Mouse (Mus musculus): ENCODE data around the gene Kalrn.

Gene Kalrn

GRCm38 (mm10) chr16:34036327-34037047 is 536.8 kb downstream of the Kalrn start:
- no peak for DNase-seq (ENCODE audit: low spot score)

- no peak for DNase-seq (ENCODE audit: low spot score)
These were observed 537.6 kb downstream of the Kalrn start for GRCm38 (mm10) chr16:34035780-34036179.

GRCm38 (mm10) chr16:34034267-34034666 is 539.1 kb downstream of the Kalrn start:
- no peak for DNase-seq (ENCODE audit: low spot score)

GRCm38 (mm10) chr16:34032011-34032645 is 541.2 kb downstream of the Kalrn start:
- DNase-seq (ENCODE audit: low spot score) = no peak

- no peak for DNase-seq (ENCODE audit: low spot score)
These were observed 541.8 kb downstream of the Kalrn start for GRCm38 (mm10) chr16:34031565-34031964.

GRCm38 (mm10) chr16:34030379-34030778 is 543.0 kb downstream of the Kalrn start:
- no peak for DNase-seq (ENCODE audit: low spot score)

- DNase-seq (ENCODE audit: low spot score) = no peak
These were observed 543.5 kb downstream of the Kalrn start for GRCm38 (mm10) chr16:34029790-34030189.

- no peak for DNase-seq (ENCODE audit: low spot score)
These were observed 556.1 kb downstream of the Kalrn start for GRCm38 (mm10) chr16:34017241-34017640.

- no peak for DNase-seq (ENCODE audit: low spot score)
These were observed 561.1 kb downstream of the Kalrn start for GRCm38 (mm10) chr16:34011991-34012845.

- DNase-seq (ENCODE audit: low spot score) = no peak
These were observed 563.8 kb downstream of the Kalrn start for GRCm38 (mm10) chr16:34009567-34009966.

GRCm38 (mm10) chr16:34005986-34006385 is 567.3 kb downstream of the Kalrn start:
- no peak for DNase-seq (ENCODE audit: low spot score)

GRCm38 (mm10) chr16:34004128-34004578 is 569.2 kb downstream of the Kalrn start:
- no peak for DNase-seq (ENCODE audit: low spot score)

GRCm38 (mm10) chr16:34003566-34004127 is 569.7 kb downstream of the Kalrn start:
- DNase-seq (ENCODE audit: low spot score) = no peak

GRCm38 (mm10) chr16:34000715-34001114 is 572.6 kb downstream of the Kalrn start:
- no peak for DNase-seq (ENCODE audit: low spot score)

- DNase-seq (ENCODE audit: low spot score) = no peak
These were observed 573.9 kb downstream of the Kalrn start for GRCm38 (mm10) chr16:33999388-33999787.

GRCm38 (mm10) chr16:33998011-33998410 is 575.3 kb downstream of the Kalrn start:
- no peak for DNase-seq (ENCODE audit: low spot score)

- no peak for DNase-seq (ENCODE audit: low spot score)
These were observed 577.3 kb downstream of the Kalrn start for GRCm38 (mm10) chr16:33996030-33996429.

- DNase-seq (ENCODE audit: low spot score) = no peak
These were observed 577.8 kb downstream of the Kalrn start for GRCm38 (mm10) chr16:33995496-33995895.

GRCm38 (mm10) chr16:33994321-33994720 is 579.0 kb downstream of the Kalrn start:
- no peak for DNase-seq (ENCODE audit: low spot score)

- no peak for DNase-seq (ENCODE audit: low spot score)
These were observed 582.6 kb downstream of the Kalrn start for GRCm38 (mm10) chr16:33990712-33991111.

GRCm38 (mm10) chr16:33989106-33989505 is 584.2 kb downstream of the Kalrn start:
- no peak for DNase-seq (ENCODE audit: low spot score)

GRCm38 (mm10) chr16:33988358-33989012 is 584.8 kb downstream of the Kalrn start:
- no peak for DNase-seq (ENCODE audit: low spot score)
